Mouse (Mus musculus) embryonic facial prominence, embryonic 14.5 days (tissue): ENCODE measurements around the gene Dlg4. TPM values are rescaled to one million over a fixed set of nuclear protein-coding genes. Genes with fewer than 3 reads are reported as not detected.
A peak's percentile ranks its signal among the peaks of the same experiment; 100 is the strongest.
"Not testable (repeated sequence)": the region's sequence is repeated elsewhere in the genome, so short reads cannot be mapped to it uniquely, and the experiment has no call there.

ENCODE experiments used
- ATAC-seq: fragments of 200-750 bp; cut with Nextera tagmentation; 2 replicates; pipeline ENCODE4 v1.8.0; 2017; ENCODE audit warnings: low read depth, moderate number of reproducible peaks, moderate TSS enrichment
- DNase-seq: peaks from one replicate; pipeline ENCODE4 v3.0.0-alpha.2; 2015; ENCODE audit warnings: low spot score
- H3K27ac ChIP-seq: fragments of 300-500 bp; sonication (generic); replicated peaks from 2 replicates; pipeline ENCODE4 v1.5.1; 2014; ENCODE audit warnings: low read depth, mild to moderate bottlenecking, low read length, moderate library complexity
- H3K27me3 ChIP-seq: fragments of 300-500 bp; sonication (generic); replicated peaks from 2 replicates; pipeline ENCODE4 v1.6.1; 2014; ENCODE audit warnings: low read length; ENCODE audit not compliant: control insufficient read depth, insufficient read depth
- H3K36me3 ChIP-seq: fragments of 300-500 bp; sonication (generic); 2 replicates; pipeline ENCODE4 v1.6.1; 2014; ENCODE audit warnings: low read length, mixed read lengths; ENCODE audit not compliant: control insufficient read depth, insufficient read depth
- H3K4me1 ChIP-seq: fragments of 300-500 bp; sonication (generic); 2 replicates; pipeline ENCODE4 v1.6.1; 2014; ENCODE audit warnings: antibody characterized with exemption, low read length; ENCODE audit not compliant: control insufficient read depth, insufficient read depth
- H3K4me2 ChIP-seq: fragments of 300-500 bp; sonication (generic); 2 replicates; pipeline ENCODE4 v1.6.1; 2014; ENCODE audit warnings: low read depth, mild to moderate bottlenecking, low read length, moderate library complexity, mixed read lengths
- H3K4me3 ChIP-seq: fragments of 300-500 bp; sonication (generic); 2 replicates; pipeline ENCODE4 v1.5.1; 2014; ENCODE audit warnings: low read depth, mild to moderate bottlenecking, low read length
- H3K9ac ChIP-seq: fragments of 300-500 bp; sonication (generic); 2 replicates; pipeline ENCODE4 v1.6.1; 2014; ENCODE audit warnings: low read depth, mild to moderate bottlenecking, low read length, moderate library complexity, mixed read lengths
- H3K9me3 ChIP-seq: fragments of 300-500 bp; sonication (generic); 2 replicates; pipeline ENCODE4 v1.6.1; 2016; ENCODE audit warnings: low read length; ENCODE audit not compliant: control insufficient read depth
- WGBS: fragments of 180-500 bp; shearing (Covaris S2); extraction: QIAGEN DNeasy Blood & Tissue Kit; methylation state at CpG from one replicate; pipeline ENCODE4 v1.1.7; 2014; 5-methylcytosine and 5-hydroxymethylcytosine counted together
- polyA plus RNA-seq: library from polyadenylated mRNA; unstranded; fragments of >200 nt; fragmentation: Nextera tagmentation; extraction: Ambion mirVana; gene quantifications from 2 replicates; pipeline ENCODE4 v1.2.1, GENCODE M21; 2014

The Dlg4 gene
- polyA plus RNA-seq, 1 experiment from 2014 or later = 8.4 TPM

DNA sequence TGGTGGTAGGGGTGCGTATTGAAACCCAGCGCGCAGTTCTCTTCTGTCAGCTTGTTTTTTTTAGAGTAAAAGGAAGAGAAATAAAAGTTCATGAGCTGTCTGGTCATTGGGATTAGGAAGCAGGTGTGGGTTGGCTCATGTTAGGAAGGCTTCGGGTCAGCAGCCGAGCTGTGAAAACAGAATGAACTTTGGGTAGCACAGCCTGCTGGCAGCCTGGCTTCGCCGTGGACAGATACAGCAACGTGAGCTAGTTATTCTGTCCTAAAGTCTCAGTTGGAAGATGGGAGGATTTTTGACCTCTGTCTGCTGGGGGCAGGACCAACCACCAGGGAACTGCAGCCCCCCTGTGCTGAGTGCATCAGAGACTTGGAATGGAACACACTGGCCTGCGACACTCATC lies 41.1 kb downstream of the Dlg4 start:
- ATAC-seq (no peak), DNase-seq (no peak)
- no peak overlapping the region for H3K4me3 ChIP-seq
- 81% methylated on average over 9 of the region's 9 CpGs for WGBS
- no peak overlapping the region for H3K27ac ChIP-seq
- no peak overlapping the region for H3K4me2 ChIP-seq
- H3K27me3 ChIP-seq = no peaks in the 10 kb centered on the region
- H3K4me1 ChIP-seq = no peaks in the 10 kb centered on the region
- H3K9ac ChIP-seq = no peak overlapping the region
- H3K36me3 ChIP-seq = no peaks in the 10 kb centered on the region
- no peaks in the 10 kb centered on the region for H3K9me3 ChIP-seq

DNA sequence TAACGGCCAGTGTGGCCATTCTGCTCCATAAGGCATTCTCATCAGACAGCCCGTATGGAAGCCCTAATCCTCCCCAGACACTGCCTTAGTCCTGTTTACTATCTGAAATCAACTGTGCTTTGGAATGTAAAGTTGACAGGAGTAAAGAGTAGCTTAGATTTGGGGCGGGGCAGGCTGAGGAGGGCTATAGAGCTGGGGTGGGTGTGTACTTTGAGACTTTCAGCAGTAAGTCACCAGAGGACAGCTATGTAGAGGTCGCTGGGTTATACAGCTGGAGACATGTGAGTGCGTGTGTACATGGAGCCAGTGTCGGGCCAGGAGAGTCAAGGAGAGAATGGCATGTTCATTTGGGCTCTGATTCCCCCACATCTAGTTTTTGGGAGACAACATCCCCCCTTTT lies 43.2 kb downstream of the Dlg4 start:
- H3K4me1 ChIP-seq = no peaks in the 10 kb centered on the region
- H3K27me3 ChIP-seq = no peaks in the 10 kb centered on the region
- H3K27ac ChIP-seq = no peak overlapping the region
- H3K9me3 ChIP-seq = no peaks in the 10 kb centered on the region
- no peaks in the 10 kb centered on the region for H3K36me3 ChIP-seq
- no peak overlapping the region for H3K4me2 ChIP-seq
- DNase-seq (no peak), ATAC-seq (no peak)
- H3K4me3 ChIP-seq = no peak overlapping the region
- H3K9ac ChIP-seq = no peak overlapping the region
- 65% methylated on average over 6 of the region's 6 CpGs for WGBS

DNA sequence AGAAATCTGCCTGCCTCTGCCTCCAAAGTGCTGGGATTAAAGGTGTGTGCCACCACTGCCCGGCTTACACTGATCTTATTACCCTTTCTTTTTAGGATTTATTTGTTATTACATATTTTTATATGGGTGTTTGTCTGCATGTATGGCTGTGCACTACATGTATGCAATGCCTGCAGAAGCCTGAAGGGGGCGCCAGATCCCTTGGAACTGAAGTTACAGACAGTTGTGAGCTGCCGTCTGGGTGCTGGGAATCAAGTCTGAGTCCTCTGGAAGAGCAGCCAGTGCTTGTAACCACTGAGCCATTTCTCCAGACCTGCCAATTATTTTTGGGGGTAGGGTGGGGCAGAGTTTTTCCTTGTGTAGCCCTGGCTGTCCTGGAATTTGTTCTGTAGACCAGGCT lies 46.3 kb downstream of the Dlg4 start:
- Histone ChIP-seq H3K27me3 (no peaks in the 10 kb centered on the region), H3K27ac (no peak overlapping the region), H3K9ac (no peak overlapping the region), H3K4me2 (no peak overlapping the region), H3K36me3 (no peaks in the 10 kb centered on the region), H3K4me3 (no peak overlapping the region), H3K9me3 (no peaks in the 10 kb centered on the region), H3K4me1 (no peaks in the 10 kb centered on the region)
- ATAC-seq = no peak
- WGBS = 64% methylated on average over 3 of the region's 3 CpGs
- DNase-seq = no peak

DNA sequence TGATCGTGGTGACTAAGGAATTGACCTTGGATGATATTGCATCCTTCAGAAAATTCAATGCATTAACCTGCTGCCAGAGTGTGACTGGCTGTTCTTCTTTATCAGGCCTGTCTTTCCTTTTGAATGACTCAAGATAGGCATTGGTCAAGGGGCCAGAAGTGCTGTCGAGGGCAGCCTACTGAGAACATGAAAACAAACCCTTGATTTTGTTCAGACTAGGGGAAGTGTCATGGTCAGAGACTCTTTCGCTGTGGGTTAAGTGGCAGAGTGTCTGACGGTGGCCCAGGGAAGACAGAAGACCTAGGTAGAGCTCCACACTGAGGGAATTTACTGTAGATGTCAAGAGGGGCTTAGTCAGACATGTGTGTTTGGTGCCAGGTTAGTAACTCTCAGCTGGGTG lies 50.0 kb downstream of the Dlg4 start:
- Histone ChIP-seq H3K9ac (no peak overlapping the region), H3K36me3 (no peaks in the 10 kb centered on the region), H3K4me1 (no peaks in the 10 kb centered on the region), H3K4me2 (no peak overlapping the region), H3K9me3 (no peaks in the 10 kb centered on the region), H3K27me3 (no peaks in the 10 kb centered on the region), H3K4me3 (no peak overlapping the region), H3K27ac (no peak overlapping the region)
- WGBS = 73% methylated on average over 4 of the region's 4 CpGs
- ATAC-seq = no peak
- no peak for DNase-seq

DNA sequence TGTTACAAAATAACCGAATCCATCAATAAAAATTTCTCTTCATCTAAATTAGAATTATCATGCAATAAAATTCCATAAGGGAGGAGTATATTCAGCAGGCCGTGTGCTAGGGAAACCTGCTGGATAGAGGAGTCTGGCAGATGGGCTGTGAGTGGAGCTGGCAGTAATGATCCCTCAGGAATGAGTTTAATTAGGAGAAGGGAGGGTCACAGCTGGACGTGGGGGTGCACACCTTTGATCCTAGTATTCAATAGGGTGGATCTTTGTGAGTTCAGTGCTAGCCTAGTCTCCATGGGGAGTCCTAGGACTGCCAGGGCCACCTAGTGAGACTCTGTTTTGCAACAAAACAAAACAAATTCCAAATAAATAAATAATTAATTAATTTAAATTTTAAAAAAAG lies 51.5 kb downstream of the Dlg4 start:
- no peaks in the 10 kb centered on the region for H3K27me3 ChIP-seq
- H3K4me2 ChIP-seq = no peak overlapping the region
- no peaks in the 10 kb centered on the region for H3K36me3 ChIP-seq
- H3K4me1 ChIP-seq = no peaks in the 10 kb centered on the region
- WGBS = 50% methylated on average over 3 of the region's 3 CpGs
- no peak for ATAC-seq
- DNase-seq = no peak
- no peak overlapping the region for H3K4me3 ChIP-seq
- no peak overlapping the region for H3K27ac ChIP-seq
- no peaks in the 10 kb centered on the region for H3K9me3 ChIP-seq
- no peak overlapping the region for H3K9ac ChIP-seq

DNA sequence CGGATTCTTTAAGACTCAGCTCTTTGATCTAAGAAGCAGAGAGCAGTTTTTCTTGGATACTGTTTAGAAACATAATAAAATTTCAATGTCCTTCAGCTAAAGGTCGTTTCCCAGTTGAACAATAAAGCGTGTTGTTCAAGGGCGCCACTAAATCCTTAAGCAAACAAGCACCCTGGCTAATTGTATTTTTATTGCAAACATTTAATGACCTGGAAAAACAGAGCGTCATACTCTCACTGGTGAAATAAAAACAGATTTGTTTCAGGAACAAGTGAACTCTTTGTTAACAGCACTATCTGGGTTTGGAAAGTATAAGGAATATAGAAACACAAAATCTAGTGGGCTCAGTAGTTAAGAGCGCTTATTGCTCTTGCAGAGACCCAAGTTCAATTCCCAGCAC lies 53.3 kb downstream of the Dlg4 start:
- H3K4me1 ChIP-seq = no peaks in the 10 kb centered on the region
- H3K27me3 ChIP-seq = no peaks in the 10 kb centered on the region
- ATAC-seq (no peak), DNase-seq (peak; percentile 28)
- no peaks in the 10 kb centered on the region for H3K9me3 ChIP-seq
- no peak overlapping the region for H3K4me3 ChIP-seq
- H3K4me2 ChIP-seq = no peak overlapping the region
- WGBS = 55% methylated on average over 6 of the region's 6 CpGs
- H3K36me3 ChIP-seq = no peaks in the 10 kb centered on the region
- no peak overlapping the region for H3K9ac ChIP-seq
- H3K27ac ChIP-seq = no peak overlapping the region

DNA sequence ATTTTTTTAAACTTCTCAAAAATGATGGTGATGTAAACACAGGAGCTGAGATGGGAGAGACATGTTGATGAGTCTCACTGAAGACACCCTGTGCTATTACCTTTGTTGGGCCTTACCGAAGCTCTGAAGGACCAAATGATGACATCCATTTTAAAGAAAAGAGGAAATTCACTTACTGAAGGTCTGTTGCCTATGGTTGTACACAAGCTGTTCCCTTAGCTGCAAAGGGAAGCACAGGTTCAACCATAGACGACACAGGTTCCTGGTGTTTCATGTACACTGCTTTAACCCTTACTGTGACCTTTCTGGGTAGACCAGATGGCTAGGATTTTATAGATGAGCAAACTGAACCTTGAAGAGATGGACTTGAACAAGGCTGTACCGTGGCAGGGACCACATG lies 53.9 kb downstream of the Dlg4 start:
- 73% methylated on average over 3 of the region's 3 CpGs for WGBS

DNA sequence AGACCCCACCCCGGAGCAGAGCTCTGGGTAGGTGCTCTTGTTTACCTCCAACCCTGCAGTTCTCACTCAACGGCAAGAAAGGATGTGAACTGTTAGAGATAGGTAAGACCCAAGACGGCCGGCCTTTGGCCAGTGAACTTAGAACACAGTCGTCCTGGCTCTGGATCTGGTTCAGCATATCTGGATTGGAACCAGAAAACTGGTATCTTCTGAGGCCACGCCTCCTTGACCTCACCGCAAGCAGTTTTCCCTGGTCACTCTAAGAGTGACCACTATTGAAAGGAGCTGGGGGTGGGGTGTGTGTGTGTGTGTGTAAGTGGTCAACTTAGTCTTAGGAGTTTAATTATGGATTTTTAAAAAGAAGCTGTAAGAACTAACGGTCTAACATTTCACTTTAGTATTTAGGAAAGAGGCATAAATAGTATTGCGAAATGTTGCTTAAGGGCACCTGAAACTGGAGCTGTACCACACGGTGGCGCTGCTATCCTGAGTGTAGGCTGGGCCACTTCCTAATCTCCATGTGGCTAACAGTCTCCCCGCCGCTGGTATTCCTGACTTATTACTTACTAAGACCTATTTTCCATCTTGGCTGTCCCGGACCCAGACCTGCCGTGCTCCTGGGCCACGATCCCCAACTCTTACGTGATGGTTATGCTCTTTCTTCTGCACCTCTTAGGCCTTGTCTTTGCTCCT lies 57.8 kb downstream of the Dlg4 start:
- no peaks in the 10 kb centered on the region for H3K27me3 ChIP-seq
- H3K9me3 ChIP-seq = no peaks in the 10 kb centered on the region
- ATAC-seq (peak; percentile 63; the same call in 1 of the 2 replicates), DNase-seq (peak; percentile 90)
- no peaks in the 10 kb centered on the region for H3K36me3 ChIP-seq
- no peak overlapping the region for H3K27ac ChIP-seq
- H3K4me1 ChIP-seq = no peaks in the 10 kb centered on the region
- no peak overlapping the region for H3K9ac ChIP-seq
- WGBS = 36% methylated on average over 17 of the region's 17 CpGs
- no peak overlapping the region for H3K4me2 ChIP-seq
- no peak overlapping the region for H3K4me3 ChIP-seq

More for the DNA sequence above, 53.9 kb downstream of the Dlg4 start:
- H3K4me2 ChIP-seq, DNase-seq, H3K4me3 ChIP-seq, H3K9me3 ChIP-seq, H3K9ac ChIP-seq, H3K4me1 ChIP-seq, H3K27ac ChIP-seq, H3K36me3 ChIP-seq, H3K27me3 ChIP-seq, ATAC-seq: not testable (repeated sequence)

DNA sequence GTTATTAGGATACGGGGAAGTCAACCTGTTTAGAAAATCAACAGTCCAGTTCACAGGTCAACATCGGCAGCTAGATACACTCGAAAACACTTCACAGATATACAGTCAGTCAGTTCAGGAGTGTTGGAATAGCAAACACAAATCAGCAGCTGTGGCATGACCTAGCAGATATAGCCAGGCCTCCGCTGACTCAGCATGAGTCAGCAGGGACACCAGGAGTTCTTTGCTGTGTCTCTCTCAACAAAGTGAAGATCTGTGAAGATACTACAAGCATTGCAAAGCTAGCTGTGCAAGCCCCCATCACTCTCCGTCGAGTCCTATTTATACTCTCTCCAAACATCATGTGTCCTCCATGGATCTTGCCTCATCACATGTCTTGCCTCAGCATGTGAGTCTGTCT lies 58.8 kb downstream of the Dlg4 start:
- H3K9ac ChIP-seq = no peak overlapping the region
- no peak overlapping the region for H3K27ac ChIP-seq
- H3K36me3 ChIP-seq = no peaks in the 10 kb centered on the region
- no peak overlapping the region for H3K4me3 ChIP-seq
- ATAC-seq (no peak), DNase-seq (no peak)
- no peak overlapping the region for H3K4me2 ChIP-seq
- H3K27me3 ChIP-seq = no peaks in the 10 kb centered on the region
- WGBS = 91% methylated on average over 6 of the region's 6 CpGs
- H3K4me1 ChIP-seq = no peaks in the 10 kb centered on the region
- no peaks in the 10 kb centered on the region for H3K9me3 ChIP-seq
